Mouse (Mus musculus): ENCODE results near the gene Sdhaf4. TPM values are rescaled to one million over a fixed set of nuclear protein-coding genes. Genes with fewer than 3 reads are reported as not detected.

The Sdhaf4 gene
- polyA plus RNA-seq, 1 experiment from 2014 or later = 91.6 TPM

- Histone ChIP-seq H3K27me3 (no peaks in the 10 kb centered on the region), H3K36me3 (no peaks in the 10 kb centered on the region), H3K9ac (replicated peaks) (no peak overlapping the region), H3K4me3 (no peak overlapping the region), H3K9me3 (no peaks in the 10 kb centered on the region), H3K4me1 (peaks cover 7% of the 10 kb centered on the region), H3K27ac (replicated peaks) (peak overlapping the region; percentile 15), H3K4me2 (replicated peaks) (peak overlapping the region; percentile 12; the same call in 1 of the 2 replicates)
- peak; percentile 55; the same call in 1 of the 2 replicates for ATAC-seq (ENCODE audit: low FRiP score, low read depth)
- whole genome bisulfite sequencing = 51% methylated on average over 15 of the region's 15 CpGs
These were observed 56.4 kb downstream of the Sdhaf4 start for GRCm38 (mm10) chr1:23948778-23949699.

- Histone ChIP-seq H3K4me2 (replicated peaks) (peak overlapping the region; percentile 12), H3K9ac (replicated peaks) (no peak overlapping the region), H3K27ac (replicated peaks) (peak overlapping the region; percentile 15), H3K27me3 (no peaks in the 10 kb centered on the region), H3K4me3 (no peak overlapping the region), H3K36me3 (no peaks in the 10 kb centered on the region), H3K9me3 (no peaks in the 10 kb centered on the region), H3K4me1 (peaks cover 7% of the 10 kb centered on the region)
- peak; percentile 47; the same call in 1 of the 2 replicates for ATAC-seq (ENCODE audit: low FRiP score, low read depth)
- 50% methylated on average over 7 of the region's 7 CpGs for WGBS
These were observed 57.2 kb downstream of the Sdhaf4 start for GRCm38 (mm10) chr1:23948290-23948689.

Other genes with a start within 250 kb of the Sdhaf4 start
- 1.9 and 2.1 TPM in 2 replicates for gene B3gat2, start 243.9 kb downstream of the Sdhaf4 start, polyA plus RNA-seq (2016; fragmentation: Nextera tagmentation; extraction: Ambion mirVana)
- 63.7 and 72.6 TPM in 2 replicates for gene Smap1, start 83.3 kb downstream of the Sdhaf4 start, polyA plus RNA-seq (2016; fragmentation: Nextera tagmentation; extraction: Ambion mirVana)
- 49.4 and 51.1 TPM in 2 replicates for gene Fam135a, start 94.7 kb upstream of the Sdhaf4 start, polyA plus RNA-seq (2016; fragmentation: Nextera tagmentation; extraction: Ambion mirVana)
- 10.8 and 23.4 TPM in 2 replicates for gene Col9a1, start 172.0 kb upstream of the Sdhaf4 start, polyA plus RNA-seq (2016; fragmentation: Nextera tagmentation; extraction: Ambion mirVana)